Mouse (Mus musculus) stomach, embryonic 15.5 days (tissue): ENCODE results near the gene Vamp4. TPM values are rescaled to one million over a fixed set of nuclear protein-coding genes. Genes with fewer than 3 reads are reported as not detected.

Experiments used
- ATAC-seq: fragments of 200-750 bp; cut with Nextera tagmentation; 2 replicates; pipeline ENCODE4 v1.8.0; 2017; ENCODE audit warnings: low read depth, moderate number of reproducible peaks, moderate TSS enrichment; ENCODE audit not compliant: insufficient read depth, low FRiP score
- H3K27ac ChIP-seq: fragments of 300-500 bp; sonication (generic); 2 replicates; pipeline ENCODE4 v1.5.1; 2015; ENCODE audit warnings: mild to moderate bottlenecking, inconsistent platforms
- H3K27me3 ChIP-seq: fragments of 300-500 bp; sonication (generic); replicated peaks from 2 replicates; pipeline ENCODE4 v1.6.1; 2015; ENCODE audit warnings: inconsistent platforms
- H3K36me3 ChIP-seq: fragments of 300-500 bp; sonication (generic); 2 replicates; pipeline ENCODE4 v1.6.1; 2015; ENCODE audit warnings: inconsistent platforms
- H3K4me1 ChIP-seq: fragments of 300-500 bp; sonication (generic); 2 replicates; pipeline ENCODE4 v1.6.1; 2015; ENCODE audit warnings: inconsistent platforms
- H3K4me2 ChIP-seq: fragments of 300-500 bp; sonication (generic); 2 replicates; pipeline ENCODE4 v1.6.1; 2015; ENCODE audit warnings: mild to moderate bottlenecking, inconsistent platforms
- H3K4me3 ChIP-seq: fragments of 300-500 bp; sonication (generic); replicated peaks from 2 replicates; pipeline ENCODE4 v1.5.1; 2015; ENCODE audit warnings: inconsistent platforms
- H3K9ac ChIP-seq: fragments of 300-500 bp; sonication (generic); 2 replicates; pipeline ENCODE4 v1.6.1; 2015; ENCODE audit warnings: inconsistent platforms
- H3K9me3 ChIP-seq: fragments of 300-500 bp; sonication (generic); 2 replicates; pipeline ENCODE4 v1.6.1; 2016; ENCODE audit warnings: inconsistent platforms
- WGBS: fragments of 180-500 bp; shearing (Covaris S2); methylation state at CpG from one replicate; pipeline ENCODE4 v1.1.7; 2015; 5-methylcytosine and 5-hydroxymethylcytosine counted together
- polyA plus RNA-seq: library from polyadenylated mRNA; unstranded; fragments of >200 nt; fragmentation: Nextera tagmentation; extraction: Ambion mirVana; gene quantifications from 2 replicates; pipeline ENCODE4 v1.2.1, GENCODE M21; 2015

Gene Vamp4
- polyA plus RNA-seq, 1 experiment from 2014 or later: 53.1 TPM

- H3K4me2 ChIP-seq: no peak overlapping the region
- 80% methylated on average over 9 of the region's 9 CpGs for WGBS
- no peaks in the 10 kb centered on the region for H3K9me3 ChIP-seq
- H3K4me1 ChIP-seq: no peaks in the 10 kb centered on the region
- no peak for ATAC-seq
- H3K27ac ChIP-seq: no peak overlapping the region
- no peak overlapping the region for H3K4me3 ChIP-seq
- no peaks in the 10 kb centered on the region for H3K27me3 ChIP-seq
- H3K36me3 ChIP-seq: no peaks in the 10 kb centered on the region
- no peak overlapping the region for H3K9ac ChIP-seq
These were observed 17.4 kb upstream of the Vamp4 start for GRCm38 (mm10) chr1:162552956-162553355.

- H3K27ac ChIP-seq: no peak overlapping the region
- no peaks in the 10 kb centered on the region for H3K4me1 ChIP-seq
- H3K4me2 ChIP-seq: no peak overlapping the region
- H3K36me3 ChIP-seq: no peaks in the 10 kb centered on the region
- no peak overlapping the region for H3K4me3 ChIP-seq
- ATAC-seq: no peak
- no peaks in the 10 kb centered on the region for H3K27me3 ChIP-seq
- 75% methylated on average over 3 of the region's 3 CpGs for WGBS
- no peak overlapping the region for H3K9ac ChIP-seq
- H3K9me3 ChIP-seq: no peaks in the 10 kb centered on the region
These were observed 16.1 kb upstream of the Vamp4 start for GRCm38 (mm10) chr1:162554193-162554592.

- H3K4me1 ChIP-seq: no peaks in the 10 kb centered on the region
- no peak overlapping the region for H3K4me3 ChIP-seq
- H3K9me3 ChIP-seq: no peaks in the 10 kb centered on the region
- H3K4me2 ChIP-seq: no peak overlapping the region
- no peaks in the 10 kb centered on the region for H3K36me3 ChIP-seq
- 87% methylated on average over 1 of the region's 1 CpGs for WGBS
- no peak for ATAC-seq
- H3K9ac ChIP-seq: no peak overlapping the region
- H3K27ac ChIP-seq: no peak overlapping the region
- H3K27me3 ChIP-seq: no peaks in the 10 kb centered on the region
These were observed 7.1 kb upstream of the Vamp4 start for GRCm38 (mm10) chr1:162563236-162563635.

GRCm38 (mm10) chr1:162564992-162565391, 5.3 kb upstream of the Vamp4 start:
- no peaks in the 10 kb centered on the region for H3K27me3 ChIP-seq
- no peaks in the 10 kb centered on the region for H3K9me3 ChIP-seq
- ATAC-seq: no peak
- WGBS: 50% methylated on average over 3 of the region's 3 CpGs
- H3K4me3 ChIP-seq: no peak overlapping the region
- no peak overlapping the region for H3K9ac ChIP-seq
- no peak overlapping the region for H3K4me2 ChIP-seq
- H3K4me1 ChIP-seq: no peaks in the 10 kb centered on the region
- no peaks in the 10 kb centered on the region for H3K36me3 ChIP-seq
- H3K27ac ChIP-seq: no peak overlapping the region

- no peak overlapping the region for H3K9ac ChIP-seq
- H3K4me2 ChIP-seq: no peak overlapping the region
- 37% methylated on average over 3 of the region's 3 CpGs for WGBS
- H3K36me3 ChIP-seq: no peaks in the 10 kb centered on the region
- no peaks in the 10 kb centered on the region for H3K4me1 ChIP-seq
- no peak for ATAC-seq
- no peak overlapping the region for H3K27ac ChIP-seq
- H3K4me3 ChIP-seq: no peak overlapping the region
- no peaks in the 10 kb centered on the region for H3K9me3 ChIP-seq
- no peaks in the 10 kb centered on the region for H3K27me3 ChIP-seq
These were observed 3.0 kb upstream of the Vamp4 start for GRCm38 (mm10) chr1:162567351-162567750.

GRCm38 (mm10) chr1:162570931-162571601, 751 bp downstream of the Vamp4 start:
- Histone ChIP-seq H3K9me3 (no peaks in the 10 kb centered on the region), H3K27me3 (no peaks in the 10 kb centered on the region), H3K36me3 (peaks cover 2% of the 10 kb centered on the region; the same call in 1 of the 2 replicates), H3K9ac (peak overlapping the region; percentile 93), H3K4me1 (no peaks in the 10 kb centered on the region), H3K4me2 (peak overlapping the region; percentile 64), H3K27ac (peak overlapping the region; percentile 87), H3K4me3 (peak overlapping the region; percentile 85)
- WGBS: under 1% methylated on average over 43 of the region's 46 CpGs
- peak; percentile 53 for ATAC-seq

GRCm38 (mm10) chr1:162575098-162575497, 4.8 kb downstream of the Vamp4 start:
- H3K4me3 ChIP-seq: no peak overlapping the region
- H3K27ac ChIP-seq: no peak overlapping the region
- no peaks in the 10 kb centered on the region for H3K9me3 ChIP-seq
- no peaks in the 10 kb centered on the region for H3K4me1 ChIP-seq
- H3K27me3 ChIP-seq: no peaks in the 10 kb centered on the region
- ATAC-seq: no peak
- WGBS: 96% methylated on average over 3 of the region's 3 CpGs
- H3K36me3 ChIP-seq: peaks cover 2% of the 10 kb centered on the region; the same call in 1 of the 2 replicates
- no peak overlapping the region for H3K9ac ChIP-seq
- H3K4me2 ChIP-seq: no peak overlapping the region

GRCm38 (mm10) chr1:162582884-162583283, 12.6 kb downstream of the Vamp4 start:
- Histone ChIP-seq H3K4me2 (no peak overlapping the region), H3K9me3 (no peaks in the 10 kb centered on the region), H3K4me1 (no peaks in the 10 kb centered on the region), H3K4me3 (no peak overlapping the region), H3K27me3 (no peaks in the 10 kb centered on the region), H3K27ac (no peak overlapping the region), H3K9ac (no peak overlapping the region), H3K36me3 (0 out of 2 replicates have a peak, but pooled peaks cover 7% of the 10 kb centered on the region)
- WGBS: 77% methylated on average over 2 of the region's 2 CpGs
- no peak for ATAC-seq

GRCm38 (mm10) chr1:162586282-162586681, 16.0 kb downstream of the Vamp4 start:
- H3K27ac ChIP-seq: no peak overlapping the region
- ATAC-seq: no peak
- H3K4me3 ChIP-seq: no peak overlapping the region
- no peak overlapping the region for H3K4me2 ChIP-seq
- no peaks in the 10 kb centered on the region for H3K9me3 ChIP-seq
- H3K4me1 ChIP-seq: no peaks in the 10 kb centered on the region
- no peak overlapping the region for H3K9ac ChIP-seq
- no peaks in the 10 kb centered on the region for H3K27me3 ChIP-seq
- H3K36me3 ChIP-seq: 0 out of 2 replicates have a peak, but pooled peaks cover 7% of the 10 kb centered on the region
- WGBS: 68% methylated on average over 4 of the region's 4 CpGs

- no peak overlapping the region for H3K4me2 ChIP-seq
- no peak for ATAC-seq
These were observed 18.3 kb downstream of the Vamp4 start for GRCm38 (mm10) chr1:162588606-162589005.

GRCm38 (mm10) chr1:162589443-162589842, 19.1 kb downstream of the Vamp4 start:
- H3K4me3 ChIP-seq: no peak overlapping the region
- no peak overlapping the region for H3K27ac ChIP-seq
- no peak overlapping the region for H3K4me2 ChIP-seq
- no peak overlapping the region for H3K9ac ChIP-seq
- no peak for ATAC-seq
- no peaks in the 10 kb centered on the region for H3K36me3 ChIP-seq
- H3K9me3 ChIP-seq: no peaks in the 10 kb centered on the region
- H3K27me3 ChIP-seq: no peaks in the 10 kb centered on the region
- H3K4me1 ChIP-seq: no peaks in the 10 kb centered on the region
- WGBS: 20% methylated on average over 9 of the region's 9 CpGs

More at GRCm38 (mm10) chr1:162588606-162589005, 18.3 kb downstream of the Vamp4 start:
- no peaks in the 10 kb centered on the region for H3K4me1 ChIP-seq
- no peak overlapping the region for H3K27ac ChIP-seq
- no peak overlapping the region for H3K4me3 ChIP-seq
- no peak overlapping the region for H3K9ac ChIP-seq
- 0 out of 2 replicates have a peak, but pooled peaks cover 3% of the 10 kb centered on the region for H3K36me3 ChIP-seq
- H3K9me3 ChIP-seq: no peaks in the 10 kb centered on the region
- no peaks in the 10 kb centered on the region for H3K27me3 ChIP-seq
- 47% methylated on average over 3 of the region's 3 CpGs for WGBS

- ATAC-seq: no peak
- Histone ChIP-seq H3K9me3 (no peaks in the 10 kb centered on the region), H3K4me1 (no peaks in the 10 kb centered on the region), H3K27ac (no peak overlapping the region), H3K9ac (no peak overlapping the region), H3K36me3 (no peaks in the 10 kb centered on the region), H3K27me3 (no peaks in the 10 kb centered on the region), H3K4me2 (no peak overlapping the region), H3K4me3 (no peak overlapping the region)
- WGBS: 68% methylated on average over 8 of the region's 8 CpGs
These were observed 20.2 kb downstream of the Vamp4 start for GRCm38 (mm10) chr1:162590415-162590997.
